Mouse (Mus musculus): ENCODE measurements around the gene Ddah1. TPM values are rescaled to one million over a fixed set of nuclear protein-coding genes. Genes with fewer than 3 reads are reported as not detected.

The Ddah1 gene
- polyA plus RNA-seq, 1 experiment: 20.7 TPM

DNA sequence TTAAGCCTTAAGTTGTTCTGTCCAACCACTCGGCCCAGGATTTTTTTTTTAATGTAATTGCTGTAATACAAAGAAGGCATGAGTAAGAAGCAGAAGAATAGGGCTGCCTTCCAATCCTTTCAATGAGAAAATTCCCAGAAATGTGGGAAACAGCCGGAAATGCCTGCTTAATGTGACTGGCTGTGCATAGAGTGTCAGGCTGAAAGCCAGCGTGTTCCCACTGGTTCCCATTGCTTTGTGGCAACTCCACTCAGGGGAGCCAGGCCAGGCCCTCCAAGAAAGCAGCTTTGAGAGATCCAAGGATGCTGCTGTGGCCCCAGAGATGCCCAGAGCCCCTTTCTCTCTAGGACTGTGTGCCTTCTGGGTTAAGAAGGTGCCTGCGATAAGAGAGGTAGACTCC, 126.9 kb downstream of the Ddah1 start:
- DNase-seq: no peak
- Histone ChIP-seq H3K4me3 (replicated peaks; ENCODE audit: extremely low read depth, low read depth, low read length) (no peak overlapping the region), H3K4me1 (ENCODE audit: control insufficient read depth, insufficient read depth, low read length) (peaks cover 4% of the 10 kb centered on the region)
- TF ChIP-seq POLR2A (IDR thresholded peaks at IDR 0.05; ENCODE audit: borderline replicate concordance, extremely low read depth, low read depth, low read length): no peak
- TF ChIP-seq CTCF (IDR thresholded peaks at IDR 0.05; ENCODE audit: insufficient read depth, low read length): no peak
- WGBS: 61% methylated on average over 4 of the region's 4 CpGs

DNA sequence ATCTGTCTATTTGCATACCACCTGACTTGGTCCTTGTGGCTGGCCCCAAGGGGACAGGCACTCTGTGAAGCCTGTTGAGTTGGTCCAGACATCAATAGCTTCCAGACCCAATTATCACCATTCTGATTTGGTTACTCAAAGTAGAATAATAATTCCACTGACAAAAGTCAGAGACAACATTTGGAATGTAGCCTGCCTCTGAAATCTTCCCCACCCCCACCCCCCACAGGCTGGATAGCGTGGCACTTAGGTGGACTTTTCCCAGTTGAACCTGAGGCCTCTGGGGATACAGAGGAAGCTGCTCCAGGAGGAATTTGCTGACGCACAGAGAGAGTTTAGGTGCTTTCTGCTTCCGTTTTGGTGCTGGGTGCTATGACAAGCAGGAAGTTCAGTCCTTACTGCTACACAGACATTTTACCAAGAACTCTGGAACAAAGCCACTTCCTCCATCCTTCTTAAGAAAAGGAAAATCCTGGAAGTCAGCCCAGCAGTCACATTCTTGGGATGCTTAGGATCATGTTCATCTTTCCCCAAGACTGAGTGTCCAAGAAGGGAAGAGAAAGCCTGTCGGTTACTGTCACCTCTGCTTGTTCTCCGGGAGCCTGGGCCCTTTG, 127.5 kb downstream of the Ddah1 start:
- WGBS: 31% methylated on average over 5 of the region's 5 CpGs
- DNase-seq: no peak
- Histone ChIP-seq H3K4me1 (ENCODE audit: control insufficient read depth, insufficient read depth, low read length) (peaks cover 4% of the 10 kb centered on the region), H3K4me3 (replicated peaks; ENCODE audit: extremely low read depth, low read depth, low read length) (no peak overlapping the region)
- TF ChIP-seq POLR2A (IDR thresholded peaks at IDR 0.05; ENCODE audit: borderline replicate concordance, extremely low read depth, low read depth, low read length) (no peak), CTCF (IDR thresholded peaks at IDR 0.05; ENCODE audit: insufficient read depth, low read length) (no peak)

DNA sequence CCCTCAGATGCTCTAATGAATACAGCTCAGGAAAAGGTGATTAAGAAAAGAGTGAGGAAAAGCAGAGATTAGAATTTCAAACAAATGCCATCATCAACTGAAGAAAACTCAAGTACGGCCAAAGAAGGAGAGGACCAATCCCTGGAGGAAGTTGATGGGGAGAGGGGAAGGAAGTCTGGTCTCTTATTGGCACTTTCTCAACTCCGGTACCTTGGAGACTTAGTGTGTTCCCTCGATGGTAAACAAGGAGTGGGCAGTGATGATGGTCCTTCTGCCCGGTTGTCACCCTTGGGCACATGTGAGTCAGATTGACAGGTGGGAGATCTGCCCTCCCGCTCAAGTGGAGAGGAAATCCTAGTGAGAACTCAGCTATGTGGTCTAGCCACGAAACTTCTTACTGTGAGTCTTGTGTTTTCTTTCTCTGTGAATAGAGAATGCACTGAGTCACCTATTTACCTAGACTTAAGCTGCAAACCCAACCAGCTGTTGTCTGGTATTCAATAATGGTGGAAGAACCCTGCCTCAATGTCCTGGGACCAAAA, 129.0 kb downstream of the Ddah1 start:
- no peak for DNase-seq
- peaks cover 4% of the 10 kb centered on the region for H3K4me1 ChIP-seq (ENCODE audit: control insufficient read depth, insufficient read depth, low read length)
- TF ChIP-seq CTCF (IDR thresholded peaks at IDR 0.05; ENCODE audit: insufficient read depth, low read length) (no peak), POLR2A (IDR thresholded peaks at IDR 0.05; ENCODE audit: borderline replicate concordance, extremely low read depth, low read depth, low read length) (no peak)
- WGBS: 40% methylated on average over 6 of the region's 6 CpGs
- no peak overlapping the region for H3K4me3 ChIP-seq (replicated peaks; ENCODE audit: extremely low read depth, low read depth, low read length)

DNA sequence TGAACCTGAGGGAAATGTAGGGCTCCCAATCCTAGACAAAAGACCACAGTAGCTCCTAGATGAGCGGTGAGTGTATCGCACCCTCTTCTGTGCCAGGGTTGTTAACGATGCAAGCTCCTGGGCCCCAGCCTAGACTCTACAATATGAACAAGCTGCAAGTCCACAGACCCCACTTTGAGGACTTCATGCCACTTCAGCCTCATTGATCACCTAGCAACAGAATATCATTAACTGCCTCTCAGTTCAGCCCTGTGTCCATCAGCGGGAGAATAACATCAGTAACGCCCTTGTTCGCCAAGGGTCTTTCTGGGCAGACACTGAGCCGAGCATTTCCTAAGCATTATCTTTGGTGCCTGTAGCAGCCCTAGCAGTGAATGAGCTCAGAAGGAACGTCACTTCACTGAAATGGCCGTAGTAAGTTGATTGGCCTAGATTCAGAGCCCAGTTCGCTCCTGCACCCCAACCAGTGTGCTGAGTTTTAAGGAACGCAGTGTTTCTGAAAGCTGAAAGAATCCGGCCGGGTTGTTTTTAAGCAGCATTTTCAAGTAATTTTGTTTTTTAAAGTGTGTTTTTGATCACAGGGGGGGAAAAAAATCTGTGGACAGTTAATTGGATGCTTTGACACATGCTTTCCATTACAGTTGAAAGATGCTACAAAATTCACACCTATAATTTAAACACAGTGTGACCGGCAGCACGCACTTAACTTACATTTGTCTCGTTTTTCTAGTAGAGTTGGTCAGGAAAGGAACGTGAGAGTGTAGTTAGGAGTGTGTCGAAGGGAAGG, 132.1 kb downstream of the Ddah1 start:
- TF ChIP-seq POLR2A (IDR thresholded peaks at IDR 0.05; ENCODE audit: borderline replicate concordance, extremely low read depth, low read depth, low read length): no peak
- no peak for TF ChIP-seq CTCF (IDR thresholded peaks at IDR 0.05; ENCODE audit: insufficient read depth, low read length)
- 89% methylated on average over 18 of the region's 18 CpGs for WGBS
- no peak for DNase-seq
- no peak overlapping the region for H3K4me3 ChIP-seq (replicated peaks; ENCODE audit: extremely low read depth, low read depth, low read length)
- peaks cover 4% of the 10 kb centered on the region for H3K4me1 ChIP-seq (ENCODE audit: control insufficient read depth, insufficient read depth, low read length)

DNA sequence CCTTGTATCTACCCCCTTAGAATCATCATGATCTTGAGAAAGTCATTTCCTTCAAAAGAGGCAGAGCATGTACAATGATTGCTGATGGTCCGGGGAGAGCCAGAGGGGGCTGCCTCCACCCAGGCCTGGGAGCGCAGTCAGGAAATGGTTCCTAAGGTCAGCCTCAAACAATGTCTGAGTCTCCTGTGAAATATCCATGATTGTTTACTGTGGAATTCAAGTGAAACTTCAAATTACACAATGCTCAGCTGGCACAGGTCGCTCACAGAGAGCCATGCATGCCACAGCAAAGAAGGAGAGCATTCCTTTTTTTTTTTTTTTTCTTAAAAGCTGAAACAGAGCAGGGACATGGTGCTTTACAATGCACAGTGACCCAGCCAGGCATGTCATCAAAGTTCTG, 134.0 kb downstream of the Ddah1 start:
- Histone ChIP-seq H3K4me1 (ENCODE audit: control insufficient read depth, insufficient read depth, low read length) (peaks cover 1% of the 10 kb centered on the region; the same call in 1 of the 2 replicates), H3K4me3 (replicated peaks; ENCODE audit: extremely low read depth, low read depth, low read length) (no peak overlapping the region)
- TF ChIP-seq POLR2A (IDR thresholded peaks at IDR 0.05; ENCODE audit: borderline replicate concordance, extremely low read depth, low read depth, low read length) (no peak), CTCF (IDR thresholded peaks at IDR 0.05; ENCODE audit: insufficient read depth, low read length) (no peak)
- 28% methylated on average over 3 of the region's 3 CpGs for WGBS
- no peak for DNase-seq

DNA sequence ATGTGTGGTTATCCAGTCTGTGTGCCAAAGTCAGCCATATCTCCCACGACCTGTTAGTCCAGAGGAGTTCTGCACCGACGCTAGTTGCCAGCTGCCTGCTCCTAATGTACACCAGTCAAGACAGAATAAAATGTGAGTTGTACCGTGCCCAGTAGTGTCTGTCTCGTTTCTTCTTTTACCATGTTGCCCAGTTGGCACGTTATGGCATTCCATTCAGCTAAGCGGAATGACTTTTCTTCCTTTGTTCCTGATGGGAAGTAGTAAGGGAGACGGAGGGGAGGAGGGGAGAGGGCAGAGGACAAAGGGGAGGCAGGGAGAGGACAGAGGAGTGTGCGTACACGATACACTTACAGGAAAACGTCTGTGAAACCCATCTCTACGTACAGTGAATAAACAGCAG, 135.7 kb downstream of the Ddah1 start:
- DNase-seq: no peak
- 65% methylated on average over 12 of the region's 12 CpGs for WGBS
- TF ChIP-seq CTCF (IDR thresholded peaks at IDR 0.05; ENCODE audit: insufficient read depth, low read length): no peak
- no peak for TF ChIP-seq POLR2A (IDR thresholded peaks at IDR 0.05; ENCODE audit: borderline replicate concordance, extremely low read depth, low read depth, low read length)
- no peaks in the 10 kb centered on the region for H3K4me1 ChIP-seq (ENCODE audit: control insufficient read depth, insufficient read depth, low read length)
- H3K4me3 ChIP-seq (replicated peaks; ENCODE audit: extremely low read depth, low read depth, low read length): no peak overlapping the region

DNA sequence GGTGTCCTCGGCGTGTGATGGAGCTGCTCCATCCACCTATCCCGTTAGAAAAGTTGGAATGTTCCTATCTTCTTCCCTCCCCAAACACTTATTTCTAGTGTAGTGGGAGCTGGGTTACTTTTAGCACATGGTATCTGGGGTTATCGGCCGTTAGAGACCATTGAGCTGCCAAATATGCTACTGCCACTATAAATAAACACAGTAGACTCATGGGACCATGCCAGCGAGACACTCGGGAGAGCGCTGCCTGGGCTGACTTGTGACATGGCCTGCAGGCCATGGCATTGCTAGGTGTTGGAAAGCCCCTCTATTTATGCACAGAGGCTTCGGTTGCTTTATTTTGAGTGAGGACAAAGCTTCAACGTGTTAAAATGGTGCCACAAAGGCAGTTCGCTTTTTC, 139.3 kb downstream of the Ddah1 start:
- Histone ChIP-seq H3K4me3 (replicated peaks; ENCODE audit: extremely low read depth, low read depth, low read length) (no peak overlapping the region), H3K4me1 (ENCODE audit: control insufficient read depth, insufficient read depth, low read length) (no peaks in the 10 kb centered on the region)
- no peak for DNase-seq
- TF ChIP-seq POLR2A (IDR thresholded peaks at IDR 0.05; ENCODE audit: borderline replicate concordance, extremely low read depth, low read depth, low read length) (no peak), CTCF (IDR thresholded peaks at IDR 0.05; ENCODE audit: insufficient read depth, low read length) (no peak)
- WGBS: 54% methylated on average over 11 of the region's 11 CpGs

DNA sequence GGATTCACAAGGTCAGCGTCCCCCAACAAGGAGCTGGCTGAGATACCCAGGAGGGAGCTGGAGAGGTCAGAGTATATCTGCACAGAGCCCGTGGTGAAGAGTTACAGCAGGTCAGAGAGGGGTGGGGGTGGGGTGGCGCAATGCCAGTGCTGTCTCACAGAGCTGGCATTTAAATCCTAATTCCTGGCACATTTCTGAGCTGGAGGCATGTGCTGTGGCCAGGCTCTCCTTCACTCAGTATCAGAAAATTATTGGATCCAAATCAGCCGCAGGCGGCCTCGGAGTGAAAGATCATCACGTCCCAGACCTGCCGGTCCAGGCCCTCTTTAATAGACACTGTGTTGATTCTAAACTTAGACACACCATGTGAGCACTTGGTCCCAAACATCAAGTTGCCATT, 141.4 kb downstream of the Ddah1 start:
- Histone ChIP-seq H3K4me3 (replicated peaks; ENCODE audit: extremely low read depth, low read depth, low read length) (no peak overlapping the region), H3K4me1 (ENCODE audit: control insufficient read depth, insufficient read depth, low read length) (no peaks in the 10 kb centered on the region)
- WGBS: 73% methylated on average over 8 of the region's 8 CpGs
- TF ChIP-seq POLR2A (IDR thresholded peaks at IDR 0.05; ENCODE audit: borderline replicate concordance, extremely low read depth, low read depth, low read length): no peak
- no peak for DNase-seq

DNA sequence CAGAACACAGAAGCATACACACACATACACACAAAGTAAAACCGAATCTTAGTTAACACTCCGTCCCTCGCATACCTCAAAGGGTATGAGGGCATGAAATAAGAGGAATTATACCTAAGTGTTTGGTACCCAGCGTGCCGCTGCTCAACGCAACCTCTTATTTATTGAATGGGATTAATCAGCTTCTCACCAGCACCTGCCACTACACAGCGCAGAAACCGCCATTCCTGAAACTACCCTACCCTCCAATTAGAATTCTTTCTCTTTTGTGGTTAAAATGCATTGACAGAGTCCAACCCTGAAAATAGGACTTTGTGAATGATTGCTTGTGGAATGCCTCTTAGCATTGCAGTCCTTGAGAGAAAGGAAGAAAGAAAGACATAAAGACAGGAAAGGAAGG, 145.1 kb downstream of the Ddah1 start:
- Histone ChIP-seq H3K4me3 (replicated peaks; ENCODE audit: extremely low read depth, low read depth, low read length) (no peak overlapping the region), H3K4me1 (ENCODE audit: control insufficient read depth, insufficient read depth, low read length) (no peaks in the 10 kb centered on the region)
- 89% methylated on average over 8 of the region's 8 CpGs for WGBS
- no peak for DNase-seq
- TF ChIP-seq CTCF (IDR thresholded peaks at IDR 0.05; ENCODE audit: insufficient read depth, low read length): no peak
- TF ChIP-seq POLR2A (IDR thresholded peaks at IDR 0.05; ENCODE audit: borderline replicate concordance, extremely low read depth, low read depth, low read length): no peak
